Mouse (Mus musculus) erythroblast, embryonic 14.5 days (primary cell): ENCODE data around the gene Cdkl2.

ENCODE experiments used
- GATA1 ChIP-seq: IDR thresholded peaks from 2 replicates; pipeline ENCODE4 v1.6.1; 2012; ENCODE audit warnings: low read length, inconsistent platforms, mixed read lengths
- TAL1 ChIP-seq: IDR thresholded peaks from 3 replicates; pipeline ENCODE4 v1.6.1; 2012; ENCODE audit warnings: low read length, inconsistent platforms, mixed read lengths

GRCm38 (mm10) chr5:92085821-92086550 is 42.3 kb upstream of the Cdkl2 start:
- TF ChIP-seq GATA1 = no peak
- no peak for TF ChIP-seq TAL1
